Mouse (Mus musculus) ovary, postnatal 10 days (tissue): ENCODE results near the gene Hoxa10.

Experiments used
- DNase-seq: peaks from one replicate; pipeline ENCODE4 v3.0.0; 2022; ENCODE audit warnings: low spot score

Gene Hoxa10

DNA sequence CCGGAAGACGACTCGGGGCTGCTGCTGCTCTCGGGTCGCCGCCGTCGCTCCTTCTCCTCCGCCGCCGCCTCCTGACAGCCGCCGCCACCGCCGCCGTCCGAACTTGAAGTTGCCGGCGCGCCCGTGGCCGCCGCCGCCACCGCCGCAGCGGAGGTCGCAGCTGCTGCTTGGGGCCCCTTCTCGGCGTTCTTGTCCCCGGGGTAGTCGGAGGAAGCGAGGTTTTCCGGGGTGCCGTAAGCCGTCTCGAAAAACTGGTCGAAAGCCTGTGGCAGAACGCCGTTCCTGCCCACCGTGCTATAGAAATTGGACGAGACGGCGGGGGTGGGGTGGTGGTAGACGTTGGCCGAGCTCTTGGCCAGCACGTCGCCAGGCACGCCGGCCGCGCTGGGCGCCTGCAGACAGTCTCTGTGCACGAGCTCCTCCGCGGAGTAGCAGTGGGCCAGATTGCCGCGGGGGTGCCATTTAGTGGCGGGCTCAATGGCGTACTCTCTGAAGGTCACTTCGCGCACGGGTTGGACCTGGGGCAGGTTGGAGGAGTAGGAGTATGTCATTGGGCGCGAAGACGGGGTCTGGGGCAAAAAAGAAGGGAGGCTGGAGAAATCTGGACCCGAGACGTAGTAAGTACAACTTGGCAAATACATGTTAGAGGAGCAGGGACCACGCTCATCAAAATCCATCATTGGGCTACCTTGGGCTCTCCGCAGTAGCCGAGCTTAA, 4.5 kb upstream of the Hoxa10 start:
- DNase-seq = peak; percentile 11

DNA sequence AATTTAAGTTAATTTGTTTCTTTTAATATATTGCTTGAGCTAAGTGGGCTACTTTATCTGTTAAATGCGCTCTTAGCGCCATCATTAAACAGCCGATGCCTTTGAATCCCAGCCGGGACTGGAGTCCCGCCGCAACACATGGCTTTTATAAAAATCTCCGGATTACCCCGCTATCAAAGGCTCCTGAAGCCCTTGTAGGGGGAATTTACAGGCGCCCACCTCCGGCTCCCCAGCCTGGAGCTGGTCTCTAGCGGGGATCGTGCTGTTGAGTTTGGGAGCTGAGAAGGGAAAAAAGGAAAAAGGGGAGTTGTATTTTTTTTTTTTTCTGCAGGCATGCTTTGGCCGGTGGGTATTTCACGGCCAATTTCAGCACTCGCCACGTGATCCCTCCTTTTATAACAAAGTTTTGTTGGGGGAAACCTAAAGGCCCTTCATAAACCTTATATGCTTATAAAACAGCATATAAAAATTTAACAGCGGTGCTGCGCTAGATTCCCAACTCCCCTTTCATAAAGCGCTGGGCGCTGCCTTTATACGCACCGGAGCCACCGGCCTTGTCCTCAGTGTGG, 3.9 kb upstream of the Hoxa10 start:
- DNase-seq = no peak

DNA sequence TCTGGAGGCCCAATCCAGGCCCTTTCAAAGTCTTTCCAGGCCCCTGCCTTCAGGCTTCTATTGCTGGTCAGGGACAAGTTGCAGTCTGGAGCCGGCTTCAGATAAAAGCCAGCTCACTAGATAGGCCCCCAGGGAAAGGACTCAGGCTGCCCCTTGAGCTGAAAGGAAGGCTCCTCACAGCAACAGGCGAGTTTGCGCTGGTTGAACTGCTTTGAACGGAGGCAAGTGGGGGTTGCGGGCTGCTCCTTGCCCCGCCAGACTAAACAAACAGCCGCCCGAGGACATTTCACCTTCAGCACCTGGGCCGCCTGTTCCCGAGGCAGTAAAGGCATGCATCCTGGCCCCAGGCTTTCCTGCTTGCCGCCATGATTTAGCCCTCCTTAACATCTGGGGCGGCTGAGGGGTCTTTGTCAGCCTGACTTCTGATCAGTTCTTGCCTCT, 3.0 kb upstream of the Hoxa10 start:
- DNase-seq = no peak

DNA sequence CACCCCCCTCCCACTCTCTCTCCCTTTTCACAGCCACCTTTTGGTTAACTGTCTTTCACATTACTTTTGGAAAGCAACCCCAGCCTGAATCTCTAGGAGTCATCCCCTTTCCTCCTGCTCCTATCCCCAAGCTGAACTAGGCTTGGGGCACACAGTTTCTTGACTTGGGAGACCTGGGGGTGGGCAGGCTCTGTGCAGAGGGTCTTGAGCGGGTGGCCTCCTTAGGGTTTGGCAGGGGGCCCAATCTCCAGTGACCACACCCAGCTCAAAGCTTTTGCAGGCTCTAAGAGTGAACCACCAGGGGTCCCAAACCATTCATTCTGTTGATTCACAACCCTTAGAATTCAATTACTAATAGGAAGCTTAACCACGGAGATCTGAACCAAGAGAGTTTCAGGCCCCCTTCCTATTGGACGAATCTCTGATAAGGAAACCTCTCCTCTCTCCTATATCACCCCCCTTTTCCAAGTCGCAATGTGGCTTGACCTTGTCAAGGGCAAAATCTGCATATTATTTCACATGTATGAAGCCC, 2.2 kb upstream of the Hoxa10 start:
- no peak for DNase-seq

DNA sequence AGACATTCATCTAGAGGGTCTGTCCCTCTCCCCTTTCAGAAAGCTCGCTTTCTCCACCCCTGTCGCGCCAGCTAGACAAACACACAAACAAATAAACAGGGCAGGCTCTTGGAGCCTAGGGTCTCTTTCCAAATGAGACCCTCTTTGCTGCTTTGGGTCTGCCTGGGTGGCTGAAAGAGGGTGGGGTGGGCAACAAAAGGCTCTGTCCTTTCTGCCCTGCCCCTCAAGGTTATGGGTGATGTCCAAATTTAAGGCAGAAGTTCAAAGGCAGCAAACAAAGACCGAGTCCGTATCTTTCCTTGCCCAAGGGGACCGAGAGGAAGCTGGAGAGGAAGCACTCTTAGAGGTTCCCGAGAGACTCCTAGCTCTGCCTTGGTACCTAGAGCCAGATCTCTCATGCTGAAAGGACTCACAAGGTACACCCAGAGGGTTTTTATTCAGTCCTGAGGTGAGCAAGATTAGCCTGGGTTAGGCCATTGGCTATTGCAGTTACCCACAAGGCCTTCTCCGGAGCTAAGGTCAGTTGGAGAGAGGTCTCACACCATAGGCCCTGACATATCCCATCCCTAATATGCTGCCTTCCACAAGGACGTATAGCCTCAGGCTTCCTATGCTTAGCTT, 457 bp upstream of the Hoxa10 start:
- DNase-seq = no peak

DNA sequence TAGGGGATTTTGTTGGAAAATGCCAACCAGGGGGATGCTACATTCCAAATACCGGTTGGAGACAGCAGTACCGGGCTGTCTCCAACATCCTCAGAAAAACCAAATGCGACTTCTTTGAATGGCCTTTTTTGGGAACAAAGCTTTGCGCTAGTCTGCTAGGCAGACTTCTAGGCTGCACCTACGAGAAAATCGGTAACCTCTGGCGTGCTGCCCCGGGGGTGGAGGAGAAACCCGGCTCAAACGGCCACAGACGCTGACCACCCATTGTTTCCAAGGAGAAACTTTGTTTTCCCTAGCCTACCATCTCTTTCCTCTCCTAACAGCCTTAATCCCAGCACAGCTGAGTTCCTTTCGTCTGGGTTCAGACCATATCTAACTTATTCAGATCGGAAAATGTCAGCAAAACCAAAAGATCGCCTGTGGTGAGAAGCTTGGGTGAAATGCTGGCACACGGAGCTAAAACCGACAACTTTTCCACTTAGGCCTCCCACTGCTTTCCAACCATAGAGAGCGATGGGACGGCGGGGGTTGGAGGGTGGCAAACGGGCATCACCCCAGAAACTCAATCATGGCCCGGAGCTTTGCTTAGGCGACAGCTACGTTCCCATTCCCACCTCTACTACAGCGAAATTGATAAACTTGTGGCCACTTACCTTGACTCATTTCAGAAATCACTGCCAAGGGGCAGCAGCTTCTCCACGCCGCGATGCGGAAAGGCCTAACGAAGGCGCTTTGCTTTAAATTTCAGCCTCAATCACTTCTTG, 847 bp downstream of the Hoxa10 start:
- no peak for DNase-seq

DNA sequence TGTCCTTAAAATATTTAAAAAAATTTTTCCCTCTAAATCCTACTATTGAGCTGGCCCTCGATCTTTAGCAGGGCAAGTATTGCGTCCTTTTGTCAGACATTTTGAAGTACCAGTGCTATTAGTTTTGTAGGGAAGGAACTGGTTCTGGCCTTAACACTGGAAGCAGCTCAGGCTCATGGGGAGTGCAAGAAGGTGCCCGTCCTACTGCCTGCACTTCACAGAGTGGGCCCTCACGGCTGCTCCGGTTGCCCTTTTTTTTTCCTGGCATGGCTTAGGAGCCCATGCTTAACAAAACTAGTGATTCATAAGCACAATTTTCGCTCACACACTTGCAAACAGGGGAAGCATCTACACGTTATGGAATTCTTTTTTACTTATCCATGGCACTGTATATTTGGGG, 1.7 kb downstream of the Hoxa10 start:
- DNase-seq = no peak

DNA sequence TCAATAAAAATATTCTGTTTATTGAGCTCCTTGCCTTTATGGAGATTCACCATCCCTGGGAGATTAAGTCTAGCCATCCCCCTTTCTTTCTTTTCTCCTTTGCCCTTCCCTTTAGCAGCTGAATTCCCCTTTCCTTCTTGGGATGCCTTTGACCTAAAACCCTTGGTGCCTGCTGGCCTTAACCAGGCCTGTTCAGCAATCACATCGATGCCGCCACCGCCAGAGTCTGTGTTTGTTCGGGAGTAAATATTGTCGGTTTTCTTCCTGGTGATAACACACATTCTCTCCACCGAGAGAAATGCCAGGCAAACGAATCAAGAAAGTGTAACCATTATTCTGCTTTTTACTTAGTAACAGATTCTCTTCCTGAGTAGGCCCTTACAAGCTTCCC, 2.5 kb downstream of the Hoxa10 start:
- no peak for DNase-seq

DNA sequence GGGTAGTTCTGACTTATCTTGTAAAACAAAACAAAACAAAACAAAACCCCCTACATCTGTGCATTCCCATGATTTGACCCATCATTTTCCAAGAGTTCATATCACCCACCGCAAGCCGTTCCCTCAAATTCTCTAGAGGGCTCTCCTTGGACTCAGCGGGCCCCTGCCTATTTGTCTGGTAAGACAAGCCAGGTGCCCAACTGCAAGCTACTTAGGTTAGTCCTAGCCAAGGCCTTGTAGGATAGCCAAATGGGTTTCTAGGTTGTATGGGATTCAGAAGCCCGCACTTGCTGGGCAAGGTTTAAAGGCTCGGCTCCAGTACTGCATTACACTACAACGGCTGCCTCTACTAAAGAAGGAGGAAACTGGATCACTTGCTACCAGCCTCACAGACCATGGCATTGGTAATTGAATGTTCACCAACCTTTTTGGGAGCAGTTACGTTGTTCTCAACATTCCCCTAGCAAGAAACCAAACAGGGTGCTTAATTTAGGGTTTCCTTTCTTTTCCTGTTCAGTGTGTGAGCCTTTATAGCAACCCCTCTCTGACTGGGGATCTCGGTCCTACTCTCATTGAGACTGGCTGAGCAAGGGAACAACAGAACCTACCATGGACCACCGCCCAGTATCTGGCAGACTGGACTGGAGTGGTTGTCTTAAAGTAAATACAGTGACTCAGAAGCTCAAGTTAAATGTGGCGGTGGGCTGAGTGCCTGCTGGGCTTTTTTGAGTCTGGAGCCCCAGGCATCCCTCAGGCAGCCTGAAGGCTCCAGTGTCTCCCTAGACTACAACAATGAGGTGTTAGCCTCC, 3.1 kb downstream of the Hoxa10 start:
- DNase-seq = no peak

DNA sequence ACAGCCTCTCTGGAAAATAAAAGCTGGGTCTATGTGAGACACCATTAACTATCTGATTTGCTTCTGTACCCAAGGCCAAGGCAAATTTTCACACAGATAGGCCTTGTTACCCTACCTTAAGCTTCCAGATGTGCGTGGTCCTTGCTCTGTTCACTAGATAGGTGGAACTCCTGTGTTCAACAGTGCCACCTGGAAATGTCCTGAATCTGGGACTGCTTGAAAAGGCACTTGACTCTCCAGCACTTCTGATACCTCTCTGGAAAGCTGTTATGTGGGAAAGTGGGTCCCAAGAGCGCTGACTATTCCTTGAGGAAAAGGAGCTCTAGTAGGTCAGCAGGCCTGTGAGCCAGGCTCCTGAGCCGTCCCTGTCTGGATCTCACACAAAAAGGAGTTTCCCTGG, 3.8 kb downstream of the Hoxa10 start:
- DNase-seq = no peak

DNA sequence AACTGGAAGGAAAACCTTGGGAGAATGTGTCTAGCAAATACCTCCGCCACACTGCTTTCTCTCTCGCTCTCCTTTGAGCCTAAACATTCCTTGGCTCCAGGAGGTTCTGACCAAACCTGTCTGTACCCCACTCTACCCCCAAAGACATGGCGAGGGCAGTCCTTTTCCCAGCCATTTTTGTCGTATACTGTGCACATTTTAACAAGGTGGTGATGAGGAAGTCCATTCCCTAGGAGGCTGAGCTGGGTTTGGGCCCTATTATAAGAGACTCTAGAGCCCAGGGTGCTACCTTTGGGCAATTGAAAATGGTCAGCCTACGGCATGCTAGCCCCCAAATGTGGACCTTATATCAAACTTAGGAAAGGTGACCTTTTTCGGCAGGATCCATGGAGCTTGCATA, 4.8 kb downstream of the Hoxa10 start:
- no peak for DNase-seq

DNA sequence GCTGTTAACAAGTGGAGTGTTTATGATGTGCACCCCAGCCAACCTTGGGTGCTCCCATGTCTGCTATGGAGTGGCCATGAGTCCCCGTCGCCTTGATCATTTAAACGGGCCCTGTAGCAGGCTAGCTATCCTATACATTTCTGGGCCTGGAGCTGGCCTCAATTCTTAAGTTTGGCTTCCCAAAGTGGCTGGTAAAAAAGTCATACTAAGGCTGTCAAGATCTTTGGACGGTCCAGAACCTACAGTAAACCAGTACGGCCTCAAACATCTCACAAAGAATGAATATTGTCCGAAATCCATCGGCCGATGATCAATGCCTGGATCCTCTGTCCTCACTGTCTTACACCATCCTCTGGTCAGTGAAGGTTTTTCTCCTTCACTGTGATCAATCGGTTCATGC, 5.4 kb downstream of the Hoxa10 start:
- DNase-seq = no peak

DNA sequence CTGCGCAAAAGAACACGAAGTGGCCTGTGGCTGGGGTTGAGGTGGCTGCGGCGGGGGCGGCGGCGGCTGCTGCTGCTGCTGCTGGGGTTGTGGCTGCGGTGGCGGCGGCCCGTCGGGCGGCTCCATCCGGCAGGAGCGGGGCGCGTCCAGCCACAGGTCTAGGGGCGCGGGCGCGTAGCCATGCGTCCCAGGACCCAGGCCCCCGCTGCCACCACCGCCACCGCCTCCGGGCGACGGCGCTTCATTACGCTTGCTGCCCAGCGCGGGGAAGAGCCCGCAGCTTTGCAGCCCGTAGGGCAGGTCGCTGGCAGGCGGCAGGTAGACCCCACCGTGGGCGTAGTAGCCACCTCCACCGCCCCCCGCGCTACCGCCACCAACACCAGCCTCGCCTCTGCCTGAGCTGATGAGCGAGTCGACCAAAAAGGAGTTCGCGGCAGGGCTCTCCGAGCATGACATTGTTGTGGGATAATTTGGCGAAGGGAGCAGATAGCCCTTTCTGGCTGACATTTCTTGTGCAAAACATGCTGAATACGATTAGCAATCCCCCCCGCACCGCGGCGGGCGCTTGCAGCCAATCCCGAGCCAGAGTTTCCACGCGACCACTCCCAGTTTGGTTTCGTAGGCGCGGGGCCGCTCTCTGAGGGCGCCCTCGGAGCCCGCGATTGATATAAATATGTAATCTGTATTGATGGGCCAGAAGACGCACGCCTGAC, 6.1 kb downstream of the Hoxa10 start:
- no peak for DNase-seq

DNA sequence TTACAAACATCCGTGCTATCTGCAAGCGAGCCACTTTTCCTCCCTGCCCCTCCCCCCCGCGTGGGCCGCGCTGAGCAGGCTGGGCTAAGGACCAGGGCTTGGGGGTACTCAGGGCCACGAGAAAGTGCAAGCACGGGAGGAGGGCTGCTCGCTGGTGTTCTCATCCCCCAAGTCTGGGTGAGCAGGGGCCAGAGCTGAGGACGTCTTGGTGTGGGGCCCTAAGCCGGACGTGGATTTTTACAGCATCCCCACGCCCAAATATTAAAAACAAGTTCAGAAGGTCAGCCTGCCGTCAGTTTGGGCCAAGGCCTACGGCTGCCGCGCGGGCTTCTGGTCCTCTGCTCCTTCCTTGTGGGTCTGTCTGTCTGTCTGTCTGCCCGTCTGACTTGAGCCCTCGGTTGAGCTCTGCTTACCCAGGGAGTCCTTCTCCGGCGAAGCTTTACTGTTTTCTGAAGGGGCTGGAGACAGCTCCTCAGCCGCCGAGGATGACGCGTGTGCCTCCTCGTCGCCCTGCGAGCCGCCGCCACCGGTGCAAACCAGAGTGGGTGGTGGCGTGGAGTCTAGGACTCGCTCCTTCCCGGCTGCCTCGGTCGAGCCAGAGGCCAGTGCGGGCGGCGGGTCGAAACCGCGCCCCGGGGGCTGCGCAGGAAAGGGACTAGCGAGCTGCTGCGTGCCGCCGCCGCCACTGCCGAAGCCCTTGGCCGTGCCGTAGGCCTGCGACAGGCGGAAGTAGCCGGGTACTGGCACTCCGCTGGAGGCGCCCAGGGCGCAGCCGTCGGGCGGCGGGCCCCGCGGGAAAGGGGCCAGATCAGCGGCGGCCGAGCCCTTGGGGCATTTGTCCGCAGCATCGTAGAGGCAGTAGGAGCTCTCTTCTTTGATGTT, 6.9 kb downstream of the Hoxa10 start:
- DNase-seq = no peak

DNA sequence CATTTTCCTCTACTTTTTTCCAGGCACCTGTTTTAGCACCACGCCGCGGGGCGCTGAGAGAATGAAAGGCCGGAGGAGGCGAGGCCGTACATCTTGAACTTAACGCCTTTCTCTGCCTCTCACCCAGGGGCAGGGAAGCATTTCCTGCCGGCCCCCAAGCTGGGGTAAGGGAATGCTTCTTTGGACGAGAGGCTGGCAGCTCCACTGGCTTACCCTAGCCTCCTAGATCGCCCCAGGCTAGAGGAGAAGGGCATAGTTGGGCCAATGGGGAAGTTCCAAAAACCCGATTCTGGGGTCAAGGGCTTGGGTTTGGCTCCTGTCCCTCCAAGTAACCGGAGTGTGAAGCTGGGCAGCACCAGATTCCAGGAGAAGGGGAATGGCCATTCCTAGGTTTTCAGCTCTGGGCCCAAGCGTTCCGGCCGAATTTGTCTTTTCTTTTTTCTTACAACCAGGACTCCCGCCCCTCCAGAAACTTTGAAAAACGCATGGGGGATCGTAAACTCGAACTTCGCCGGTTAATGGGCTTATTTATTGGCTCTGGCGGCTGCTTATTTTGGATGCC, 7.6 kb downstream of the Hoxa10 start:
- DNase-seq = no peak

DNA sequence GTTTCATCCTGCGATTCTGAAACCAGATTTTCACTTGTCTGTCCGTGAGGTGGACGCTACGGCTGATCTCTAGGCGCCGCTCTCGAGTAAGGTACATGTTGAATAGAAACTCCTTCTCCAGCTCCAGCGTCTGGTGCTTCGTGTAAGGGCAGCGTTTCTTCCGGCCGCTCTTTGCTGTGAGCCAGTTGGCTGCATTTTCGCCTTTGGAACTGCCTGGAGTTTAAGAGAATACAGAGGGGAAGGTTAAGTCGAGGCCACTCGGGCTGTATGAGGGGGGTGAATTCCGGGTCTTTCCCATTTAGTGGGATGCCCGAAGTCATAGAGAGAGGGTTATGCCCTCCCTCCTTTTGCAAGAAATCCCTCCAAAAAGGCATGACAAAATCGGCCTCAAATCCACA, 8.1 kb downstream of the Hoxa10 start:
- no peak for DNase-seq

DNA sequence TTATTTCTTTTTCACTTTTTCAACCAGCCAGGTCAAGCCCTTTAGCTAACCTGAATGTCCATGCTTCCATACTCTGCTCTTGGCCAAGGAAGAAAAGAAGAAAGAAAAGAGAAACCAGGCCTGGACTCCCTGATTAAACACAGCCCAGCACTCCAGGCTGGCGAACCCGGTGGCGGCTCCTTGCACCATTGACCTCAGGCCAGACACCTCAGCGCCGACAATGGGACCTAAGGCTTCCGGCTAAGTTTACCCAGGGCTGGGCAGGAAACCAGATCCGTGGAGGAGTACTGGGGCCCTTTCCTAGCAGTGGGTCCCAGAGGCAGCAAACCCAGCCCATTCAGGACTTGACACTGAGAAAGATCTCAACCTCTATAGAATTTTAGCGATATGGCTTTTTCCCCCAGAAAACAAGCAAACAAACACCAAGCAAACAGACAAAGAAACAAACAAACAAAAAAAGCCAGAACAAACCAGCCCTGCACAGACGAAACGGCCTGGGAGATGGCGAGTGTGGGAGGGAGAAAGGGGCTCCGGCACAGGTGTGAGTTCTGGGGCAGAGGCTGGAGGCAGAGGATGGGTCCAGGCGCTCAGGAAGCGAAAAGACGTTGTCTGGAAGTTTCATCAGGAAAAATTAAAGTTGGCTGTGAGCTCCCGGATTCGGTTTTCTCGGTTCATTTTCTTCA, 8.6 kb downstream of the Hoxa10 start:
- no peak for DNase-seq

DNA sequence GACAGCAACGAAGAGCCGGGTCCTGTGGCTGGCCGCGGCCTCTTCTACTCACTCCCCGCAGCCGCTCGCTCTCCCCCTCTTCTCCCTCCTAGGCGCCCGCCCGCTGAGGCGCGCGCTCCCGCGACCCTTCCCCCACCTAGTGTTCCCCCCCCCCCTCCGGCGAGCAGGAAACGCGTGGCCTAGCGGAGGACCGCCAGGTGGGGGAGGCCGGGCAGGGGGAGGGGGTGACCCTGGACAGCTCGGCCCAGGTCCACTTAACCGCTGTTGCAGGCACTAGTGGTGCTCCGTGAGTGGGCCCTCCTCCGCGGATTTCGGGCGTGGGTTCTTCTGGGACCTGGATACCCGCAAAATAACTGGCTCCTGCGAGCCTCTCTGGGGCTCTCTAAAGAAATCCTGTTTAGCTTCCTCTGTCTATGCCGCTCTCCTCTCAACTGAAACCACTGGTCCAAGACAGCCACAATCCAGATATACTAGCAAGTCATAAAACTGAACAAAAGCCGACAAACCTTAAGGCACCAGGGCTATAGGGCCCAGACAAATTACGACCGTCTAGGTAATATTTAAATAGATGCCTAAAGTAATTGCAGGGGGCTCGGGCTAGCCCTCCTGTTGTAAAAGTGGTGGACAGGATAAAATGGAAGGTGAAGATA, 10.0 kb downstream of the Hoxa10 start, which contains the start of gene Hoxa9:
Gene Hoxa9, minus strand, starts transcription at position 574 of the 650 bp plus-strand sequence.
- DNase-seq = no peak
